Mouse (Mus musculus): ENCODE measurements around the gene Abhd8.

Abhd8 gene

DNA sequence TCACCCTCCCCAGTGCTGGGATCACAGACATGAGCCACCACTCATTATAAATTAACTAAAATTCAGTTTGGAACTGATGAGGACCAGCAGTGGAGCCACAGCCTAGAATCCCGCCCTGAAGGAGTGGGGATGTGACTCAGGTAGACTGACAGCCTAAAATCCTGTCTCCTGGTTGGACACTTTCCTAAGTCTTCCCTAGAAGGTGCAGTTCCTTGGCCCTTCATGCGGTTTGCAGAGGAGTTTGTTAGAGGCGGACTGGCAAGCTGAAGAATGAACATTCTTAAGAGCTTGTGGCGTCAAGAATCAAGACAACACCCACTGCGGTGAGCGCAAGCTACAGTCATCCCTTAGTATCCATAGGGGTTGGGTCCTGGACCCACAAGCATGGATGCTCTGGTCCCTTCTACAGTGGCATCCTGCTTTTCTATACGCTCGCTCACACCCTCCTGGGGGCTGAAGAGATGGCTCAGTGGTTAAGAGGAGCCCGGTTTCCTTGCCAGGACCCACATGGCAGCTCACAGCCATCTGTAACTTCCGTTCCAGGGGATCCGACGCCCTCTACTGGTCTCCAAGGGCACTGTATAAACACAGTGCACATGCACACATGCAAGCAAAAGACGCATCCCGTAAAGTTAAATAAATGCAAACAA lies 13.9 kb upstream of the Abhd8 start:
- DNase-seq = peak; percentile 58

DNA sequence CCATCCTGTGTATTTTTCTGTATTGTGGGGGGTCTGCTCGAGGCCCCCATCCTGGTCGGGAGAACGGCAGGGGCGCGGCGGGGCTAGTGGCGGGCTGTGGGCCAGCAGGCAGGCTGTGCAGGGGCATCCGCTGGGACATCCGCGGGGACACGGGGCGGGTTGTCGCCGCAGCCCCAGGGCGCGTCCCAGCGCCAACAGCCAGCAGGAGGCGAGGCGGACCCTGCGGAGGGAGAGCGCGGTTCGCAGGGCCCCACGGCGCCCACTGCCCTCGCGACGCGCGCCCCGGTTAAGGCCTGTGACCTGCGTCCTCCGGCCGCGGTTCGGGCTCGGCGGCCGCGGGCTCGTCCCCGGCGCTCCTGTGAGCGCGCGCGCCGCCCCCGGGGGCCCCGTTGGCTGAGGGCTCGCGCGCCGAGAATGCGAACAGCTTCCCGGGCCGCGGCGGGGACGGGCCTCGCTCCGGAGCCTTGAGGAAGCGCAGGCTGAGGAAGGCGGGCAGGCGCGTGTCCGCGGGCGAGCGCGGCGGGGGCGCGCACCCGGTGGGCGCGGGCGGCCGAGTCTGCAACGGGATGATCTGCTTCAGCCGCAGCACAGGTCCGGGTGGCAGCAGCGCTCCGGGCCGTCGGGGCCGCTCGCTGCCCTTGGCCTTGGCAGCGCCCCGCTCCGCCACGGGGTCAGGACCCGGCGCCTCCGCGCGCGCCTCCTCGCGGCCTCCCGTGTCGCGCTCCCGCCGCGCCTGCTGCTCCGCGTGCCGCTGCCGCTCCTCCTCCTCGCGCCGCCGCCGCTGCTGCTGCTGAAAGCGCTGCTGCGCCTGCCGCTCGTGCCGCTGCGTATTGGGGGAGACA lies 12.9 kb upstream of the Abhd8 start:
- peak; percentile 87 for DNase-seq

DNA sequence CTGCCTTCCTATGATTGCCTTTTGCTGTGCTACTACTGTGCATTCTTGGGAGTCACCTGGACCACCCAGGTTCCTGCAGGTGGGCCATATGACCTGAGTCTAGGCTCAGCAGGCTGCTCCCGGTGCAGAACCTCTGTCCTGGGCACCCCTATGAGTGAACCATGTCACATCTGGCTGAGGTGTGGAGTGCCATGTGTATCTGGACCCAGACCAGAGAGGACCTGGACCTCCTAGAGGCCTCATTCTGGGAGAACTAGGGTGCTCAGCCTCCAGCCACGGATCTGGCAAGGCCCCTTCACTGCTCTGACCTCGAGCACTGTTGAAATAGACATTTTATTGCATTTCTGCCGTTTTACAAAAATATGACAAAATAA lies 12.2 kb upstream of the Abhd8 start:
- no peak for DNase-seq

DNA sequence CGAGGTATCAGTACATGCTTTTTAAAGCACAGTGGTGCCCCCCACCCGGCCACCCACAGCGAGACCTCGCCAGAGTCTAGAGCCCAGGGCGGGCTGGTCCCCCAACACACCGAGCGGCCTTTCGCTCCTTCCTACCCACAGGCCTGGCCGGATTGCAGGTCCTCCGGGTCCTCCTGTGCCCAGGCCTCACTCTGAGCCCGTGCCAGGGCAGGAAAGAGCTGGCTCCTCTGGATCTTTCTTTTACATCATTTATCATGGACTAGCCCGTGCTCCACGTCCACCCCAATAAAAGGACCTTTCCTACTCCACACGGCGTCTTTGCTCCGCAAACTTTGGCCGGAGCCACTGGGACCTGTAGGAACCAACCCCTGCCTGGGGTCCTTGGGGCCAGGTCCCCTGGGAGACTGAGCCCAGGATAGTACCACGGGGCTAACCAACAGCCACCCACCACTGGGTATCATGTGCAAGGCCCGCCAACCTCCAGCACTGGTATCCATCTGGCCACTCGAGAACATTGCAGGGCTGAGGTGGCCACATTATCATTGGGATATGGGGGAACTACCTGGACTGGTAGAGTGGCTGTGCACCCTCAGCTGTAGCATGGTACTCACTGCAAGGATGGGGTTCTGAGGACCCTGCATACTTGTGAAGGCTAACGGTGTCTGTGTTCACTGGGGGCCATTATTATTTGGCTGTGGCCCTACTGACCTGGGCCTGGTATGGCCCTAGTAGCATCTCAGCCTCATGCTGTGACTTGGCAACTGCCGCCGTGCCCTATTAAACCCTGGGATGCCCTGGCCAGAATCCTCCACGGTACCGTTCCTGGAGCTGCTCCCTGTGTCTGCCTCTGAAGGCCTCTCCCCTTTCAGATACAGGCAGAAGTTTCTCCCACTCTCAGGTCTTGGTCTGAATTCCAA lies 11.6 kb upstream of the Abhd8 start:
- no peak for DNase-seq

DNA sequence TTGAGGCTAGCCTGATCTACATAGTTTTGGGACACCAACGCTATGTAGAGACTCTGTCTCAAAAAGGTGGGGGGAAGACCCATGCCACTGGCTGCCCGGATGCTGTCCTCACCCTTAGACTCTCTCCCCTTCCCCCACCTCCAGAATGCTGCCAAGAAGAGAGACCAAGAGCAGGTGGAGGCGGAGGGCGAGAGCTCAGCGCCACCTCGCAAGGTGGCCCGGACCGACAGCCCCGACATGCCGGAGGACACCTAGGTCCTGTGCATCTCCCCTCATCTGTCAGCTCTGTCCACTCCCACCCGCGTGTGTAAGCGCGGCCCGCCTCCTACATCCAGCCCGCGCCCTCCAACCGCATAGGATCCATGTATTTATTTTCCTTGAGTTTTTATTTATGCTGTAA lies 10.9 kb upstream of the Abhd8 start:
- no peak for DNase-seq

DNA sequence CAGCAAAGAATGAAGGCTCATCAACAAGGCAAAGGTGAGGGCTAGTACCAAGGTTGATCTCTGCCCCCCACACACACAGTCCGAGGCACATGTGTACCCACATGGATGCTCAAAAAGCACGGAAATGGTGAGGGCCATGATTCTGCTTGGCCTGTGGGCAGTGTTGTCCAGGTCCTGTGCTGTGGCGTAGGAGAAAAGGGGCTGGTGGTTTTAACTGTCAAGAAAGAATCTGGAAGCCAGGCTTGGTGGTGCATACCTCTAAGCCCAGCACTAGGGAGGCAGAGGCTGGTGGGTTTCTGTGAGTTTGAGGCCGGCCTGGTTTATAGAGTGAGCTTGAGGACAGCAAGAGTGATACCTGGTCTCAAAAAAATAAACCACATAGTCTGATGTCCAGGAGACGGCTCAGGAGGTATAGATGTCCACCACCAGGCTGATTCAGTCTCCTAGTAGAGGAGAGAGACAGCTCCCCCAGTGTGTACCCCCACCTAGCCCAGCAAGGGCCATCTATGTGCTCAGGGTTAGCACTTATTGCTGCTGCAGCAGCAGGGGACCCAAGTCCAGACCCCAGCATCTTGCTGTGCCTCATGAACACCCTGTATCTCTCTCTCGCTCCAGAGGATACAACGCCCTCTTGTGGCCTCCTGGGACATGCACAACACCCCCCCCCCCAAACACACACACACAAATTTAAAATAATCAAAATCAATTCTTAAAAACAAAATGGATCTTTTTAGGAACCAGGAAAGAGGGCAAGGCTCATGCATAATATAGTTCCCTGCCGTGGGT lies 9.3 kb upstream of the Abhd8 start:
- no peak for DNase-seq

DNA sequence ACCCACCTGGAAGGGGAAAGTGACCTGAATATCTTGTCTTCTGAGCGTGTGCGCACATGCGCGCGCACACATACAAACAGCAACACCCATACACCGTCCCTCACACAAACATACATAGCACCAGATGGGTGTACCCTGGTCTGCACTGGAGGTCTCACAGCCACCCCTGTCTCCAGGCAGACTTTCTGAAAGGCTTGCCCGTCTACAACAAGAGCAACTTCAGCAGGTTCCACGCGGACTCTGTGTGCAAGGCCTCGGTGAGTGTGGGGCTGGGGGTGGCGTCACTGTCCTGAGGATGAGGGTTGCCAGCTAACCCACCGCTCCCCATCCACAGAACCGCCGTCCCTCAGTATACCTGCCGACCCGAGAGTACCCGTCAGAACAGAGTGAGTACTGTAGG lies 8.4 kb upstream of the Abhd8 start:
- DNase-seq = no peak

DNA sequence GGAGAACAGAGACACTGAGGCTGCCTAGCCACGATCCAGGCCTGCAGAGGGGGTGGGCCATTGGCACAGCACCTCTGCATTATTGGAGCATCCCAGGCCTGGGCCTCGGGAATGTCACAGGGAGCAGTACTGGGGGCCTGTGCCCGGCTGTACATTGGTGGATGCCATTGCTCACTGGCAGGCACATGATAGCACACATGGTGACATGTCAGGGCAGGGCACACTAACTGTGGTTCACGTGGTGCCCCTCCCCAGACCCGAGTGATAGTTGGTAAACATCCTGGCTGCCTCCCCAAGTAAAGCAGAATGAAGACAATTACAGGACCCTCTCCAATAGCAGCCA lies 7.4 kb upstream of the Abhd8 start:
- DNase-seq = no peak

DNA sequence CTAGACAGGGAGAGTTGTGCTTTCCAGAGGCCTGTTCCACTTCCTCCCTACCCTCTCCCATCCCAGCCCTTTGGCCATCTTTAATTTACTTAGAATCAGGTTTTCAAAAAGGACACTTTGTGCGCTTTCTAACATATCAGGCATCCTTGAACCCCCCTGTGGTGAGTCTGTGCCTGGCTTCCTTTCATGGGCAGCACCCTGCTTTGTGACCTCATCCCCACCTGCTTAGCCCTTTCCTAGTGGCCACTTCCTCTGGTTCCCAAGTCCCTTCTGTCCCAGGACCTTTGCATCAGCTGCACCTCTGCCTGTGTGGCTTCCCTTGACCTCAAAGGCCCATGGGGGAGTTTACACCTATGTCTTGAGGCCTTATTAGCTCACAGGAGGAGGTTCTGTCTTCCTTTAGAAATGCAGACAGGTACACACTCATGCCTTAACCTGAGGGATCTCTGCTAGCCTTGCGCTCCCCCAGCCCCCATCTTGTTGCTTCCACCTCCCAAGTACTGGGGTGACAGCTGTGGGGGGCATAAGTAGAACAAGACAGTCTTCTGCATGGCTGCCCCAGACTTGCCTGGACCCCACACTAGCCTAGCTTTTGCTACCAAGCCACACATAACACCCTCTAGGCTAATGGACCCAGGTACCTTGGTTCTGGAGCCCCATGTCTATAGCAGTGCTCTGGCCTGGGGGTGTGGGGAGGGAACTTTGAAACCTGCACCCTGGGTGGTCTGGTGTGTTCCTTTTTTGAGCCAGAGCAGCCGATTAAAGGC lies 6.9 kb upstream of the Abhd8 start:
- no peak for DNase-seq

DNA sequence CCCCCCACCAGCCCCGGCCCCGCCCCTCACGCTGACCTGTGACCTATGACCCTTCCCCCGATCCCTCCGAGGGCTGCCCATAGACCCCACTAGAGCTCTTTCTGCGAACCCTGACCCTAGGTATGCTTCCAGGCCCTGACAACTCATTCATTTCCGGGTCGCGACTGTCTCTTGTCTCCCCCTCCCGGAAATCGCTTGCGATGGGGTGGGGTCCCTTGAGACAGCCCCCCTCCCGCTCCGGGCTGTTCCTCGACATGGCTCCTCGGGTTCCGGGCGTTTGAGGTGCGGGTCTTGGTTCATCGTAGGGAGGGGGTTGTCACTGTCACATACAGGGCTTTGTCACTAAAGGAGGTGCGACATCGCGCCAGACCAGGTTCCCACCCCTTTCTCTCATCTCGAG lies 6.0 kb upstream of the Abhd8 start:
- DNase-seq = peak; percentile 72

DNA sequence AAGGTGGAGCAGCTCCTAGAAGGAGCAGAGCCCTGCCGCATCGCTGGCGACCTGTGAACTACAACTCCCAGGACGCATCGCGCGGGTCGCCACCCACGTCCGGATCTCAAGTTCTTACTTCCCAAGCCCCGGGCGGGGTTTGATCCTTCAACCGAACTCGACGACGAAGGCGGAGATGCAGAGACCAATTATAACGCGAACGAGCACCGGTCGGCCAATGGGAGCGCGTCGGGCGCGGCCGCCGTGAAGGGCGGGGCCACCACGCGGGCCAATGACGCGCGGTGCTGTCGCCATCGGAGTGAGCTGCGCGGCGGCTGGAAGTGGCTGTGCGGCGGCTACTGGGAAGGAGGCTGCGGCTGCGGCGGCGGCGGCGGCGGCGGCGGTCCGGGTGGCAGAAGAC lies 5.5 kb upstream of the Abhd8 start, which contains the start of gene Dda1:
TSS of gene Dda1 (plus strand) at position 284 of the 400 bp plus-strand sequence.
- DNase-seq = peak; percentile 95

DNA sequence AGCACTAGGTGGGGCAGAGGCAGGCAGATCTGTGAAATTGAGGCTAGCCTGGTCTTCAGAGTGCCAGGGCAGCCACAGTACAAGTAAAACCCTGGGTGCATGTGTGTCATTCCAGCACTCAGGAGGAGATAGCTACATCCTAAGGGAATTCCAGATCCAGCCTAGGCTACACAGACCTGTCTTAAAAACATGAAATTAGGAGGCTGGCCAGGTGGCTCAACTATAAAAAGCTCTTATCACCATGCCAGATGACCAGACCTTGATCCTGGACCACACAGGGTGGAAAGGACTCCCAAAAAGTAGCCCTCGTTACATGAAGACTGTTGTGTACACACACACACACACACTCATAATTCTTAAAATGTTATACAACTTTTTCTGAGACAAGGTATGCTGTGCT lies 4.5 kb upstream of the Abhd8 start:
- DNase-seq = no peak

DNA sequence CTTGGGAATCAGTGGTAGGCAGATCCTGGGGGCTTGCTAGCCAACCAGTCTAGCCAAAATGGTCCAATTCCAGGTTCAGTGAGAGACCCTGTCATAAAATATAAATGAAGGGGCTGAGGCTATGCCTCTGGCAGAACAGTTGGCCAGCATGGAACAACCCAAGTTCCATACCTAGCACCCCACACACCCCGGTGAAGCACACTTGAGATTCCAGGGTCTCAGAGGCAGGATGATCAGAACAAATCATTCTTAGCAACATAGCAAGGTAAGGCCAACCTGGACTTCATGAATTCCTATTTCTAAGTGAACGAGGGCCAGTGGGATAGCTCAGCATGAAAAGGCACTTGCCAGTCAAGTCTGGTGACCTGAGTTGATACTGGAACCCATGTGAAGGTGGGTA lies 3.7 kb upstream of the Abhd8 start:
- no peak for DNase-seq

DNA sequence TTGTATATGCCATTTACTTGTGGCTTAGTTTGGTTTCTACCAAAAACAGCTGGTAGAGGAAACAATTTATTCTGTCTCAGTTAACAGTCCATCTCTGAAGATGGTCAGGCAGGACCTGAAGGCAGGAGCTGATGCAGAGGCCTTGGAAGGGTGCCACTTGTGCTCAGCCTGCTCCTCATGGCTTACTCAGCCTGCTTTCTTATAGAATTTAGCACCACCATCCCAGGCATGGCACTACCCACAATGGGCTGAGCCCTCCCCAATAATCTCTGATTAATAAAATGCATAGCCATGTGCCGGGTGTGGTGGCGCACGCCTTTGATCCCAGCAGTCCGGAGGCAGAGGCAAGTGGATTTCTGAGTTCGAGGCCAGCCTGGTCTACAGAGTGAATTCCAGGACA lies 2.7 kb upstream of the Abhd8 start:
- no peak for DNase-seq

DNA sequence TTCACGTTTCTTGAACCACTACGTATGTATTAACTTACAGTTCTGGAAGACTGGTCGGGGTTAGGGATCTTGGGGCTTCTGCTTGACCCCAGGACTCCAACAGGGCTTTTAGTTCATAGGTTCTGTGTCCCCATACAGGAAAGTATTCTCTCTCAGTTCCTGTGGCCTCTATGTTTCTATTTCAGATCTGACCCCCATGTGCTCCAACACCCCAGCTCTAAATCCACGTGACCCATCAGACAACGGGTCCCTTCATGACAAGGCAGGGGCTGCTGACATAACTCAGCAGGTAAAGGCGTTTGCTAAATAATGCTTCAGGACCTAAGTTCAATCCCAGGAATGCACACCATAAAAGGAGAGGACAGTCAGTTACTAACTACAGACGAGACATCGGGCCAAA lies 2.3 kb upstream of the Abhd8 start:
- no peak for DNase-seq

DNA sequence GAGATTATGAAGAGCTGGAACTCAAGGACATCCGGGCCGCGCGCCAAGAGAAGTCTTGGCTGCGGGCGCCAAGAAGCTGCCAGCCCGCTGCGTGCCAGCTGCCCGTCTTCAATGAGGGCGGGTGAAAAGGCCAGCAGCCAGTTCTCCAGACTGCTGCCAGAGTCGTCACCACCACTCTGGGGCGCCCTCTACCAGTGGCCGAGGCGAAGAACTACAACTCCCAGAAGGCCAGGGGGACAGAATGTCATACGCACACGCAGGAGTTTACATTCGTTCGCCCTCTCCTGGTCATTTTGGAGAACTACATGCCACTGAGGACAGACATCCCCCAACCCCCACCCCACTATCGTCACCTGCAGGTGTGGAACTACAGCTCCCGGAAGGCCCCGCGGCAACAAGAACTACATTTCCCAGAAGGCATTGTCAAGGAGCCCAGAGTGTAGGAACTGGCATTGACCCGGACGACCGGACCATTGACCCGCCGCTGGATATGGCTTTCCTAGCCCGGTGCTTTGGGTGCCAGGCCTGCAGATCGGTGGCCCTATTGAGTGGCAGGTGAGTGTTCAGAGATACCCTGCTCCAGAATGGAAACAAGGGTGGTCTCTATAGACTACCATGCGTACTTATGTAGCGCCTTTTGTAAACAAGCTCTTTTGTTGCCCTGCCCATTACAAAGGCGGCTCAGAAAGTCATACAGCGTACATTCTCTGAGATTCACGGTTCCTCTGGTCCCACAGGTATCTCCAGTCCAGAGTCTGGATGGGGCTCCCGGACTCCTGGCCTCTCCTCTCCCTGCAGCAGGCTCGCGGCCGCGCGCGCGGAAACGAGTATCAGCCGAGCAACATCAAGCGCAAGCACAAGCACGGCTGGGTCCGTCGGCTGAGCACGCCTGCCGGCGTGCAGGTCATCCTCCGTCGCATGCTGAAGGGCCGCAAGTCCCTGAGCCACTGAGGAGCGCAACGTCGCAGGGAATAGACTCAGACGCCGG lies 1.4 kb upstream of the Abhd8 start, which contains the start of gene Mrpl34:
TSS of gene Mrpl34 (plus strand) at position 447 of the 988 bp plus-strand sequence.
- DNase-seq = peak; percentile 95

DNA sequence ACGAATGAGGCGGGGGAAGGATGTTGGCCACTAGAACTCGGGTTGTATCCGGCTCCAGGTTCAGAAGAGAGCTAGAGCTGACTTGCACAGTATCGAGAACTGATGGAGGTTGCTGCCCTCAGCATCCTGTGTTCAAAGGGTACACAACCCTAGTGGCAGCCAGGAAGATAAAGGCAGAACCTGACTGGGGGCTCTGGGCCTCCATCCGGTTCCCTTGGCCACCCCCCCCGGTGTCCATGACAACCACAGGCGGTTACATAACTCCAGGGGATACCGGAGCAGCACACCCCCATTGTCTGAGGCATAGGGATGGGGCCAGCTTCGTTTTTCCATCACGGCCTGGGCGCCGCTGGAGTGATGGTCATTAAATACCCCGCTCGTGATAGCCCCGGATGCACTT lies 669 bp downstream of the Abhd8 start:
- no peak for DNase-seq

DNA sequence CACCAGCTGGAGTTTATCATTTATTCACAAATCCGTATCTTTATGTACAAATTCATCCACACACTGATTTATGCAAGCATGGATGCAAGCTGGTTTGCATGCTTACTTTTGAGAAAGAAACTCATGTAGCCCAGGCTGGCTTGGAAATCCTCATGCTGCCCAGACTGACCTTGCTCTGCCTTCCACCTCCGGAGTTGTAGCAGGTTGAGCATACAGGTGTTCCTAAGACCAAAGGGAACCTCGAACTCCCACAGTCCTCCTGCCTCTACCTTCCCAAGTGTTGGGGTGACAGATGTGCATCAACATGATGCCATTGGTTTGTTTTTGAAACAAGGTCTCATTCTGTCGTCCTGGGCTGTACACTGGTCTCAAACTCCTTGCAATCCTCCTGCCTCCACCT lies 1.3 kb downstream of the Abhd8 start:
- DNase-seq = no peak

DNA sequence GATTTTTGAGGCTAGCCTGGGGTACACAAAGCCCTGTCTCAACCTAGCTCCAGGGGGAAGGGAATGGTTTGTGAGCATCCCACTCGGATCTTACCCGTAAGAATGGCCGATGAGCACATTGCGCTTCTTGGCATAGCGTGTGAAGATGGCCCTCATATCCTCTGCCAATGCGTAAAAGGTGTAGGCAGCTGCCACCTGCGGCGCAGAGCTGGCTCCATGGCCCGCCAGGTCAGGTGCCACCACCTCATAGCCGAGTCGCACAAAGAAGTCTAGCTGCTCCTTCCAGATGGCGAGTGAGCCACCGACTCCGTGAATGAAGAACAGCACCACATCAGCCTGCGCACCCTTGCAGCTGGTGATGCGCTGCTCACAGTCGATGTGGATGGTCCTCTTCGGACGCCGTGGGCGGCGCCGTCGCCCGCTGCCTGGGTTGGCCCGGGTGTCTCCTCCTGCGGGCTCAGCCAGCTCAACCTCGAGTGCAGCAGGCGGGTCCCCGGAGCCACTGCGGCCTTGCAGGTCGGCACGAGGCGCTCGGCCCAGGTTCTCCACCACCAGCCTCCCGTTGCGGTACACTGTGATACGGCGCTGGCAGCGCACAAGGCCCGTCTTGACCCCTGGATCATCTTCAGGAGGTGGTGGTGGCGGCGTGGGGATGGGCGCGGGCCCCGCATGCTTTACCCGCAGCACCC lies 2.2 kb downstream of the Abhd8 start:
- no peak for DNase-seq

DNA sequence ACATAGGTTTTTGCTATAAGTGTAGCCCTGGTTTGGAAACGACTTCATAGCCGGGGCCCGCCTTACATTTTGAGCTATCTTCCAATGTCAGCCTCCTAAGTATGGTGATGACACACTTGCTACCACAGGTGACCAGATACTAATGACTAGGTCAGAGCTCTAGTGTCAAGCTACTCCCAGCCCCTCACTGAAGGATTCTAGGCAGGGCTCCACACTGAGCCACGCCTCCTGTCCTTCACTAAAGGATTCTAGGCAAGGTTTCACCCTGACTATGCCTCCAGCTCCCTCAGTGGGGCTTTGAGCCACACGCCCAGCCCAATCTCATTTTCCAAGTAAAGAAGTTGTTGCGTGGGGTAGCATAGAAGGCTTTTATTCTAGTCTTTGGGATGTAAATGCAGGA lies 2.7 kb downstream of the Abhd8 start:
- DNase-seq = no peak

Measured in right cerebral cortex, postnatal 4 days (tissue).